Mouse (Mus musculus): Measurements from ENCODE around the gene Gm20219.
"Not testable (repeated sequence)": the region's sequence is repeated elsewhere in the genome, so short reads cannot be mapped to it uniquely, and the experiment has no call there.

Gene Gm20219

DNA sequence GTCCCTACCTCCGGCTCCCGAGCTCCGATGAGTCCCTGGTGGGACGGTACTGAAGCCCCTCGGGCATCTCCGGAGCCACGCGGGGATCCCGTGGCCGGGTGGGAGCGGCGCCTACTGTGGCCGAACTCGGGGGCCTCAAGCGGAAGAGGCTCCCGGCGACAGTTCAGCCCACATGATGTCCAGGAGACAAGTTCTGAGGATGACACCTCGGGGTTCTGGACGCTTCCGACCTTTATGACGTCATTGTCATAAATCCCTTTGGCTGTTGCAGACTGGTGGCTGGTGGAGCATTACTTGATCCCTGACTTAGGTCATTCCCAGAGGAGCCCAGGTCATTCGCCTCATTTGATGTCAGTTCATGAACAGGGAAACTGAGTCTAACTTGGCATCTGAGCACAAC is 41.9 kb downstream of the Gm20219 start, which contains the start of gene Znrf4:
Gene Znrf4 (minus strand): TSS at position 122 of the 400 bp plus-strand sequence.
- DNase-seq (ENCODE audit: low spot score): no peak

DNA sequence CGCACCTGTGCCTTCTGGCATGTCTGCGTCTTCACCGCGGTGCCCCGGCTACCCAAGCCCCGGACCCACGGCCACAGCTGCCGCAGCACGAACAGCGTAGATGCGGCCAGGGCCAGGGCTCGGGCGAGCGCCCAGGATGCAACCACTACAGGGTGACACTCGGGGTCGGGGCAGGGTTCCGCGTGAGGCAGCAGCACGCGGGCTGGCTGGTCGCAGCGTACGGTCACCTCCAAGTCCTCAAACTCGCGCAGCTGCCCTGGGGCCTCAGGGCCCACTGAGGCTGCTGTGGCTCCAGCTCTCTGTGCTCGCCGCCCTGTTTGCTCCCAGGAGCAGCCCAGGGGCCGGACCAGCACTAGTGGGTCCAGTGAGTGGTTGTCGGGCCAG is 42.5 kb downstream of the Gm20219 start:
- DNase-seq (ENCODE audit: low spot score): no peak

DNA sequence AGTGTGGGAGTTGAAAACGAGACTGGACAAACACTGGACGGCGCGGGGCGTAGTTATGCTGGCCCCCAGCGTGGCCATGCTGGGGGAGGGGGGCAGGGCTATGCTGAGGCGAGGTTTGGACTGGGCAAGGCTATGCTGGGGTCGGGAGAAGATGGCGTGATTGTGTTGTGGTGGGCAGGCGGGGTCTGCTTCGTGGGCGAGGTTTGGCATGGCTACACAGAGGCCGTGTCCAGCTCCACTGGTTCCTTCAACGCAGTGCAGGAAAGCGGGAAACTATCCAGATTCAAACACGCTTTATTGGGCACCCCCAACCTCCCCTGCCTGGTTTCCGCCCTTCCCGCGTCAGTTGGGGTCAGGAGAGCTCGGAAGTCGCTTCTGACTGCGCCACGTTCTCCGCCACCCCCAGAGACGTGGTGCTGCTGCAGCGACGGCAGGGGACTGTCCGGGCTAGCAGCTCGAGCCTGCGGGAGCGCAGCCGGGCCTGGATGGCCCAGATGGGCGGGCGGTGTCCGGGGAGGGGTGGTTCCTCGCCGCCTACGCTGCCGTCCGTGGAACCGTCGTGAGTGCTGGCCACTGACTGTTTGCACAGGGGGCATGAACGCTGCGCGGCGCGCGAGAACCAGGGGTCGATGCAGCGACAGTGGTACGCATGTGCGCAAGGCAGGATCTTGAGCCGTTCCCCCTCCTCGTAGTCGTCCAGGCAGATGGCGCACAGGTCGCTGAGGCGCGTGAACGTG is 43.0 kb downstream of the Gm20219 start:
- no peak for DNase-seq (ENCODE audit: low spot score)

DNA sequence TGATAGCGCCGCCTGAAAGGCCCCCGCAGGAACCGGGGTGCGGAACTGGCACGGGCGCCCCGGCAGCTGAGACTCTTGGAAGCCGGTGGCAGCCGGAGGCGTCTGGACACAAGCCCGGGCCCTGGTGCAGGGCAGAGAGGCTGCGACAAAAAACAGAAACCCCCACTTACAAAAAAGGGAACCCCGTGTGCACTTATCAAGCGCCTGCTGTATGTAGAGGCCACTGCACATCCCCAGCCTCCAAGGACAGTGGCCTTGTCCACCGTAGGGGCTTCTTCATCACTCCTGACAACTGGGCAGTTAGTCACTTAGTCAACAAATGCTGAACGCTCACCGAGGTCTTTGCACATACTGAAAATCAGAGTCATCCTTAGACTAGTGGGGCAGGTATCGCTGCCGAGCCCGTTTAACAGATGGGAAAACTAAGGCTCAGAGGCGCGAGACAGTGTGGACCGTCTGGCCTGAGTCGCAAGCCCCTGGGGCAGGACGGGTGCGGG is 43.7 kb downstream of the Gm20219 start:
- DNase-seq (ENCODE audit: low spot score): no peak

DNA sequence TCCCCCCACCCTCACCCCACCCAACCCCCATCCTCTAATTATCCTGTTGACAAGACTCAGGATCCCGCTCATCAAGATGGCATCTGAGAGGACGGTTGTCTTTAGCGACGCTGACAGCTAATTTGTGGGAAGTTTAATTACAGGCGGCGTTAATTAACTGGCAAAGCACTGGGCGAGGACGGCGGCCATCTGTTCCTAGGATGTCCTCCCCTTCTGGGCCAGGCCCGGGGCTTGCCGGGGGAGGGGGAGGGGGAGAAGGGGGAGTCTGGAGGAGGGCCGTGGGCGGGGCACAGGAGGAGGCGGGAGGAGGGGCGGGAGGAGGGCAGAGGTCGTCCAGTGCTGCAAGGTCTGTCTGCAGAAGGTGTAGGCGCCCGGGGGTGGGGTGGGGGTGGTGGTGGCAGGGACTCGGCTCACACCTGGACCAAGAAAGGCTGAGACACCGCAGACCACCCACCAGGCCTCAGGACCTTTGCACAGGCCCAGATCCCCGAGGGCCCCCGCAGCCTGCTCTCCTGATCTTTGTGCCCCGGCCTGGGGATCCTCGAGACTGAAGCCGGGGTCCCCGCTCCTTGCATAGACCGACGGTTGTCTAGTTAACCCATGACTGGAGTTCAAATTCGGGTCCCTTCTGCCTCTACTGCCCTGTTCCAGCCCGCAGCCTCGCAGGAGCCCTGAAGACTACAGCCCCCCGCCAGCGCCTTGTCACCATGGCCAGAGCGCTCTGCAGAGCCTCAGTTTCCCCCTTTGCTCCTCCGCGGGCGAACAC is 44.3 kb downstream of the Gm20219 start:
- DNase-seq (ENCODE audit: low spot score): no peak

DNA sequence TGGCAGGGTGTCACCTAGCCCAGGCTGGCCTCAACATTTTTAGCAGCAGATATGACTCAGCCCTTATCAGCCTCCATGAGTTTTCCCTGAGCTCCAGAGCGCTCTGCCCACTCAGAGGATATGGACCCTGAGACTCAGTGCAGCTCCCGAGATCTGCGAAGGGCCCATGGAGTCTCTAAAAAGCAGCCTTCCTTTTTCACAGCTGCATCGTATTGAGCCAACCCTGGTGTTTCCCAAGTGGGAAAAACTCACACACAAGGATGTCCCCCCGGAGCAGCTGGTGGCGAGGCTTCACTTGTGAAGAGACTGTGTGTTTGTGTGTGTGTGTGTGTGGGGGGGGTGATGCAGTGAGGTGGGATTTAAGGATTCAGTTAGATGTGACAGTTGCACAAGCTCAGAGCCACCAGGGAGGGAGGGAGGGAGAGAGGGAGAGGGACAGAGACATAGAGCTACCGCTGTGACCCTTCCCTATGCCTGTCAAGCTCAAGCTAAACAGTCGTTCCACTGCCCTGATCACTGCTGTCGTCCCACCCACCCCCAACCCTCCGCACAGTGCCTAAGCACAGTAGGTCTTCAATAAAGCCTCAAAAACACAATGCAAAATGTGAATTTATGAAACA is 45.1 kb downstream of the Gm20219 start:
- DNase-seq (ENCODE audit: low spot score): no peak

DNA sequence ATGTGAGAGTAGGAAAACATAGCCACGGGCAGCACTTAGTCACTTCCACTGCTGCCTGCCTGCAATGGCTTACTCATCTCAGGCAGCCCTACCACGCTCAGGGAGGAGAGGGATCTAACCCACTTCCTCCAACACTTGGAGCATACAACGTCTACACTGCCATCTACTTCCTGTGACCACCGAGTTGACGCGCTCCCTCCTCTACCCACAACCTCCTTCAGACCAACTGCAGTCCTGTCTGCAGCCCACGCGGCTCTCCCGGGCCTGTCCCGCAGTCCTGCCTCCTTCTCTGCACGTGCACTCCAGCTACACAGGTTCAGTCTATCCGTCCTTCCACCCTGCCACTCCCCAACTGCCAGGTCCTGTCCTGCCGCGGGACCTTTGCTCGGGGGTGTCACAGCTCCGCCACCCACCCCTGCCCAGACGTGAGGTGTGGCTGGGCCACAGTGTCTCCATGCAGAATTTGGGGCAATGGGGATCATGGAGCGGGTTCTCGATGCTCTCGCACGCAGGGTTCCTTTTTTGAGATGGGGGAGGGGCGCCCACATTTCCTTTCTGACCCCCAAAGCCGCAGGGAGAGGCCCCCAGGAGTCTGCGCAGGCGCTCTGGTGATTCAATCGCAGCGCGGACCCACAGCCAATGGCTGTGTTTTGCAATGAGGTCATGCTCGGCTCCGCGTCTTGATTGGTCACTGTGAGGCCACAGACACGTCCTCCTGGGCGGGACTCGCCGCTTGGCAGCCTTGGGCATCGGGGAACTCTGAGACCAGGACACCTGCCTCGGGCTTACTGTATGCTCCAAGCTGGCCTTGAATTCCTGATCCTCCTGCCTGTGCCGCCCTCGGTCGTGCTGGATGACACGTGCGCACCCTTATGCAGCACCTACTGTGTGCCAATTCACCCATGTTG is 46.8 kb downstream of the Gm20219 start:
- peak; percentile 84 for DNase-seq (ENCODE audit: low spot score)

DNA sequence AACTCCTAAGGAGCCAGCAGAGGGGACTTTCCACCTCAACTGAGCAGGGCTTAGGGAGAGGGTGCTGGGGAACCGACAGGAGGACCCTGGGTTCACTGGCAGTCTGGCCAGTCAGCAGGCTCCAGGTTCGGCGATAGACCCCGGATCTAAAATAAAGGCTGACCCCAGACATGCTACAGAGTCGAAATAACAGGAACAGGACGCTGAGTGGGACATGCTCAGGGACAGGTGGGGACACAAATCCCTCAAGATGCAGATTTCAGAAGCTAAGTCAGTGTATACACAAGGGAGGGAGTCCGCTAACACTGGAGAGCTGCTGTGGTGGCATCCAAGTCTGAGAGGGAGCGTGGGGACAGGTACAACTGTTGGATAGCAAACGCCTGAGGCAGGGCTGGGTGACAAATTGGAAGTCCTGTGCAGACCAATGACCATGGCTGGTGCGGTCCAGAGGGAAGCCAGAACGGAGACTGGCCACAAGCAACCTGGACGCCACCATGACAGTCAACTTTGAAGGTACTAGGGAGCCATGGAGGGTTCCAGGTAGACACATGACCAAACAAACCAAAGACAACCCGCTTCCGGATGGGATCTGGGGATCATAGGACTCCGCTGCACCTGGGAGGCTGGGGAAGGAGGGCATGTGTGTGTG is 47.6 kb downstream of the Gm20219 start:
- DNase-seq (ENCODE audit: low spot score): no peak

DNA sequence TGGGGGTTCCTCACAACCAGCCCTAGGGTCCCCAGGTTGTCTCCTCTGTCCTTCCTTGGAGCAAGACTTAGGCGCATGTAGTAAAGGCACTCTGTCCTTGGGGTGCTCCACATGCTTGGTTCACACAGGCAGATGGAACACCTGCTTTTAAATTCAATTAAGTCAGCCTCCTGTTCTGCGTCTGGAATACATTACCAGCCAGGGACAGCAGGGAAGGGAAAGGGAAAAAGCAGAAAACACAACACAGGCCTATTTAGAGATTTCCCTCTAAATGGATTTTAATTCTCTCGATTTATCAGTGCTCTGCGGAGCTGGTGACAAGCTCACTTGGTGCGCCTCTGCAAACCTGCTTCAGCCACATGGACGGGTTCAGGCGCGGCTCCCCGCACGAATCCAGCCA is 48.8 kb downstream of the Gm20219 start:
- DNase-seq (ENCODE audit: low spot score): no peak

DNA sequence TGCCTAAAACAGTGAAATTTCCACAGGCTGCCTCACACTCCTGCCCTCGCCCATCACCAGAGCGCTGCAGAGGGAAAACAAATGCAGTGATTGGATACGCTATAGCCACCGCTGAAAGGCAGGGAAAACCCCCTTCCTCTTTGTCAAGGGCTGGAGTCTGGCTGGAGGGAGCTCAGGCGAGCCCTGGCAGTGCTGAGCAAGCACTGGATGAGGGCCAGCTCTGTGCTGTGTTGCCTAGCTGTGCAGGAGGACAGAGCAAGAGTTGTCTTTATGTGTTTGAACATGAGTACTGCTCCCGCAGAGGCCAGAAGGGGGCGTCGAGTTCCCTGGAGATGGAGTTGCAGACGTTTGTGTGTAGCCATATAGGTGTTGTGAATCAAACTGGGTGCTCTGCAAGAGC is 51.7 kb downstream of the Gm20219 start:
- peak; percentile 52 for DNase-seq (ENCODE audit: low spot score)

DNA sequence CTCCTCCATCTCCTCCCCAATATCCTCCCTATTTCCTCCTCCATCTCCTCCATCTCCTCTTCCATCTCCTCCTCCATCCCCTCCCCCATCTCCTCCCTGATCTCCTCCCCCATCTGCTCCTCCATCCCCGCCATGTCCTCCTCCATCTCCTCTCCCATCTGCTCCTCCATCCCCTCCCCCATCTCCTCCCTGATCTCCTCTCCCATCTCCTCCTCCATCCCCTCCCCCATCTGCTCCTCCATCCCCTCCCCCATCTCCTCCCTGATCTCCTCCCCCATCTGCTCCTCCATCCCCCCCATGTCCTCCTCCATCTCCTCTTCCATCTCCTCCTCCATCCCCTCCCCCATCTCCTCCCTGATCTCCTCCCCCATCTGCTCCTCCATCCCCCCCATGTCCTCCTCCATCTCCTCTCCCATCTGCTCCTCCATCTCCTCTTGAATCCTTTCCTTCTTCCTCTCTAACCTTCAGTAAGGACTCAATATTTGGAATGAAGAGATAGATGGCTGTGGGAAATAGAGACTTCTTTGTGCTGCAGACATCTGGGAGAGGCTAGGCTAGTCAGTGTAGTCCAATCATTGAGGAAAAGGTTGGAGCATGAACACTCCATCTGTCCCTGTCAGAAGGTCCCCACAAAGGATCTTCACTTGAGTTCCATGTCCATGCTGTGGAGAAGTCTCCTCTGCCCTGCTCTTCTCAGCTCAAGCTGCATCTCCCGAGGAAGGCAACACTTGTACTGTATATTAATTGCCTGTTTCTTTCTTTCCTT is 52.4 kb downstream of the Gm20219 start:
- not testable (repeated sequence) for DNase-seq (ENCODE audit: low spot score)
